Mouse (Mus musculus) gastrocnemius, adult 2 months (tissue): Measurements from ENCODE around the gene Ncf4. TPM values are rescaled to one million over a fixed set of nuclear protein-coding genes. Genes with fewer than 3 reads are reported as not detected.

Experiments
- DNase-seq: peaks from one replicate; pipeline ENCODE4 v3.0.0; 2022
- H3K27ac ChIP-seq: fragments of 200-600 bp; 2 replicates; pipeline ENCODE4 v1.8.1; 2022; ENCODE audit warnings: mild to moderate bottlenecking
- H3K4me3 ChIP-seq: fragments of 200-600 bp; 2 replicates; pipeline ENCODE4 v1.8.1; 2022; ENCODE audit warnings: mild to moderate bottlenecking, moderate library complexity
- CTCF ChIP-seq: fragments of 200-600 bp; IDR thresholded peaks from 2 replicates; pipeline ENCODE4 v1.8.1; 2022; ENCODE audit warnings: antibody characterized with exemption, mild to moderate bottlenecking, moderate library complexity
- intact Hi-C: fragments of 180-260 bp; cut with DNase I; formaldehyde crosslinking; loops from one replicate; pipeline ENCODE4 v1.15.1; 2025
- long read RNA-seq, 2 experiments: library from polyadenylated mRNA; stranded (forward); transcript quantifications; one replicate each; pipeline ENCODE4 v2.0.0; 2021
- total RNA-seq, 2 experiments: library from RNA; stranded (reverse); gene quantifications; 2 replicates each; pipeline ENCODE4 v1.2.3; 2021

Gene Ncf4
- 1 to 10 TPM in 1 of 2 experiments, not detected in 1; 1.2 TPM for total RNA-seq
- long read RNA-seq, experiment 1, partial matches to known transcripts = 0 of 1 reads
- long read RNA-seq, experiment 1, other reads (novel, unspliced or antisense) = 1 of 1 reads
- long read RNA-seq, experiment 2 = 0 reads

DNA sequence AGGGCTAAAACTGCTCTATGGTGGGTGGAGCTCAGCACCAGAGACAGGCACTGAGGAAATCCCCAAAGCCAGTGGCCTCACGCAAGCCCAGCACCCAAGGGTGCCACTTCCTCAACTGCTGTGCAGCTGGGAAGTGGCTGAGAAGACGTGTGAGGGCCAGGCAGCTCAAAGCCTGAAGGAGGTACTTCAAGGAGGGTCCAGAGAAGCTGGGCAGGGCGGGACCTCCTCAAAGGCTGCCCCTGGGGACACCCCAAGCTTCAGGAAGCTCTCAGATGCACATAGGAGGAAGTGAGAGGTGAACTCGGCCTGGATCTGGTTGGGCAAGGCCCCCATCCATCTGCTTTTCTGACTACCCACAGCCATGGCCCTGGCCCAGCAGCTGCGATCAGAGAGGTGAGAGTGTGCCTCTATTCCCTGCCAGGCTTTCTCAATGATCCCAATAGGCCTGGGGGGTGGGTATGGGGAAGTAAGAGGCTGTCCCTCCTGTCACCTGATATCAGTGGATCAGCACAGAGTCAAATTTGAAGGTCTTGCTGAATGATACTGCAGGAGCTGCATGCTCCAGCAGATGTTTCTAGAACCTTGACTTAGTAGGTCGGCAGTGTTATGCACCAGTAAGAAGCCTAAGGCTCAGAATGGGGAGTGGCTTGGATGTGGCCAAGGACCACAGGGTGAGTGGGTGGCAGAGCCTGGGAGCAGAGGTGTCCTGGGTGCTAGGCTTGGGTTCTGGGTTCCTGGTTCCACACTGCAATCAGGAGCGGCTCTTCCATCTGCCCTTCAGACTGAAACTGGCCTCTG is at the start of gene Ncf4:
Gene Ncf4, plus strand, starts transcription at position 107 of the 798 bp plus-strand sequence.
- DNase-seq = peak; percentile 50
- peak within 1 kb of the TSS; percentile 28 for H3K4me3 ChIP-seq
- intact Hi-C loops = loop anchor here (5.0 to 10.0 kb wide), 2 partner anchors 60 to 157 kb away; no protein-coding TSS in a partner anchor
- peak within 1 kb of the TSS; percentile 93 for H3K27ac ChIP-seq
- TF ChIP-seq CTCF = no peak

DNA sequence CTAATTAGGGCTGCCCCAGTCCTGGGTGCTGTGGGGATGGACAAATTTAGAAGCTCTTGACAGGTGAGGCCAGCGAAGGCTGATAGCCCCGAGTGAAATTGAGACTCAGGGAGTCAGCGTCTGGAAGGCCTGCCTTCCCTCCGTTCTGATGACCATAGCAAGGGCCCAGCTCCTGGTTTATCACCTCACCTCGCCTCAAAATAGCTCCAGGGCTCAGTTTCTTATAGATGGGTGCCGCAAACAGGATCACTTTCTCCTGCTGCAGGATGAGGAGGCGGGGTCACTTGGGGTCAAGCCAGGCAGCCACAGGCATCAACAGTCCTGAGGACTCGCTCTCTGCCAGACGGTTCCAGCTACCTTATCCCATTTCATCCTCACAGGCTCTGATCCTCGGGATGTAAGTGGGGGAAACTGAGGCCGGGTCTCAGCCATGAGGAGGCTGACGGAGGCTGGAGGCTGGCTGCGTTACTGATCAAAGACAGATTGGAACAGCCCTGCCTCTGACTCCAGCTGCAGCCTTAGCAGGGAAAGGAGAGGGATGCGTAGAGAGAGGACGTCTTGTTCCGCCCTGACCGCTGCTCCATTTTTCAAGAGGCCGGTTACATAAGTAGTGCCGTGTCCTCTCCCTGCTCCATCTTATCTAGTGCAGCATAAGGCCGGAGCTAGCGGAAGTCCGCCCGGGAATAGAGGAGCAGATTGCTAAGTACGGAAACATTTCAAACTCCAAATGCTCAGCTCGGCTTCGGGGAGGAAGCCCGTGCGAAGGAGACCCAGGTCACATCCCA is 49.3 kb upstream of the Ncf4 start:
- TF ChIP-seq CTCF = no peak
- Histone ChIP-seq H3K27ac (peak overlapping the region; percentile 87), H3K4me3 (peak overlapping the region; percentile 47)
- intact Hi-C loops = no loop called here
- DNase-seq = peak; percentile 87

GRCm38 (mm10) chr15:78204053-78204847 is 40.4 kb upstream of the Ncf4 start:
- peak overlapping the region; percentile 96 for H3K27ac ChIP-seq
- intact Hi-C loops = no loop called here
- DNase-seq = peak; percentile 83
- TF ChIP-seq CTCF = no peak
- H3K4me3 ChIP-seq = peak overlapping the region; percentile 86

GRCm38 (mm10) chr15:78205192-78205591 is 39.4 kb upstream of the Ncf4 start:
- peak; percentile 93 for DNase-seq
- peak; percentile 52 for TF ChIP-seq CTCF

GRCm38 (mm10) chr15:78206312-78206711 is 38.3 kb upstream of the Ncf4 start, which contains the start of gene Pvalb:
Gene Pvalb, minus strand, starts transcription at chr15:78206400.
- H3K27ac ChIP-seq = peak within 1 kb of the TSS; percentile 96
- TF ChIP-seq CTCF = no peak
- peak within 1 kb of the TSS; percentile 86 for H3K4me3 ChIP-seq
- peak; percentile 86 for DNase-seq
- intact Hi-C loops = no loop called here

More at GRCm38 (mm10) chr15:78205192-78205591, 39.4 kb upstream of the Ncf4 start:
- peak overlapping the region; percentile 96 for H3K27ac ChIP-seq
- intact Hi-C loops = loop anchor here (1.0 kb wide), 1 partner anchor 36 kb away; no protein-coding TSS in a partner anchor
- H3K4me3 ChIP-seq = peak overlapping the region; percentile 86

DNA sequence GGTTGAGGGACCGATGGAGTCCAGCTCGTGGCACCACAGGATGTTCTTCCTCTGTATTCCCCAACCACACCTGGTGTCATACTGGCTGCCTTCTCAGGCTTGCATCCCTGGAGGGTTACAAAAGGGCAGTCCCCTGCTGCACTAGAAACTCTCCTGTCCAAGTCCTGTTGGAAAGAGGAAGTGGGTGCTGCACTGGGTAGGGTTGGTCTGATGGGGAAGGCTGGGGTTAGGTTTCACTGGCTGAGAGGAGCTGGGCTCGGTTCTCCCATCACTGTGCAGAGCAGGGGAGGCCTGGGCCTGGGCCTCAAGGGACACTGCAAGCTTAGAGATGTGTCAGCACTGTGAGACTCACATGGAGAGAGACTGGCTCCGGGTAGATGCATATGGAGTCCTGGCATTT is 34.4 kb upstream of the Ncf4 start:
- Histone ChIP-seq H3K4me3 (no peak overlapping the region), H3K27ac (peak overlapping the region; percentile 68)
- TF ChIP-seq CTCF = no peak
- intact Hi-C loops = no loop called here
- DNase-seq = peak; percentile 56

DNA sequence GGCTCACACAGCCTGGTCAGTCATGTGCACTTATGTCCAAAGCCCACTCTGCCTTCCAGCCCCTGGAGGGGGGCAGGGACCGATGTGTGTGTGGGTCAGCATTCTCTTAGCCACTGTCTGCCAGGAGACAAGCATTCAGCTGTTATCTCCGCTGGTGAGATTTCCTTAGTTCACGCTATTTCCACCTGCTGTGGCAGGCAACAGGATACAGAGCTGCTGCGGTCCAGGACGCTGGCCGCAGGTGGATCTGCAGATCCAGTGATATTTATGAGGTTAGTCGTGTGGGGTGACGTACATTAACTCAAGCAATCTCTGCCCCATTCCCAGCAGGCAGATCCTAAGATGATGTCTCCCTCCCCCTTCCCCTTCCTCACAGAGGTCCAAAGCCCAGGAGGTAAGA is 33.2 kb upstream of the Ncf4 start:
- TF ChIP-seq CTCF = no peak
- intact Hi-C loops = no loop called here
- no peak overlapping the region for H3K4me3 ChIP-seq
- DNase-seq = peak; percentile 61
- peak overlapping the region; percentile 80 for H3K27ac ChIP-seq

- Histone ChIP-seq H3K4me3 (no peak overlapping the region), H3K27ac (no peak overlapping the region)
- TF ChIP-seq CTCF = no peak
- DNase-seq = no peak
- intact Hi-C loops = no loop called here
Observed at GRCm38 (mm10) chr15:78215269-78215668, 29.3 kb upstream of the Ncf4 start.

GRCm38 (mm10) chr15:78227816-78228215 is 16.8 kb upstream of the Ncf4 start:
- TF ChIP-seq CTCF = no peak
- peak; percentile 80 for DNase-seq
- H3K4me3 ChIP-seq = peak overlapping the region; percentile 61
- H3K27ac ChIP-seq = peak overlapping the region; percentile 89
- intact Hi-C loops = loop anchor here (2.0 kb wide), 1 partner anchor 15 kb away; no protein-coding TSS in a partner anchor

- DNase-seq = no peak
- intact Hi-C loops = no loop called here
- peak overlapping the region; percentile 8 for H3K4me3 ChIP-seq
- peak; percentile 65 for TF ChIP-seq CTCF
- H3K27ac ChIP-seq = peak overlapping the region; percentile 82
Observed at GRCm38 (mm10) chr15:78231346-78232331, 13.0 kb upstream of the Ncf4 start.

- intact Hi-C loops = no loop called here
- DNase-seq = no peak
- Histone ChIP-seq H3K4me3 (no peak overlapping the region), H3K27ac (peak overlapping the region; percentile 60)
- peak; percentile 25; the same call in 1 of the 2 replicates for TF ChIP-seq CTCF
Observed at GRCm38 (mm10) chr15:78234823-78235509, 9.6 kb upstream of the Ncf4 start.
